Mouse (Mus musculus): ENCODE results near the gene Wnt10b. TPM values are rescaled to one million over a fixed set of nuclear protein-coding genes. Genes with fewer than 3 reads are reported as not detected.
A peak's percentile ranks its signal among the peaks of the same experiment; 100 is the strongest.

The Wnt10b gene
- polyA plus RNA-seq, 1 experiment from 2014 or later = 0.11 TPM

DNA sequence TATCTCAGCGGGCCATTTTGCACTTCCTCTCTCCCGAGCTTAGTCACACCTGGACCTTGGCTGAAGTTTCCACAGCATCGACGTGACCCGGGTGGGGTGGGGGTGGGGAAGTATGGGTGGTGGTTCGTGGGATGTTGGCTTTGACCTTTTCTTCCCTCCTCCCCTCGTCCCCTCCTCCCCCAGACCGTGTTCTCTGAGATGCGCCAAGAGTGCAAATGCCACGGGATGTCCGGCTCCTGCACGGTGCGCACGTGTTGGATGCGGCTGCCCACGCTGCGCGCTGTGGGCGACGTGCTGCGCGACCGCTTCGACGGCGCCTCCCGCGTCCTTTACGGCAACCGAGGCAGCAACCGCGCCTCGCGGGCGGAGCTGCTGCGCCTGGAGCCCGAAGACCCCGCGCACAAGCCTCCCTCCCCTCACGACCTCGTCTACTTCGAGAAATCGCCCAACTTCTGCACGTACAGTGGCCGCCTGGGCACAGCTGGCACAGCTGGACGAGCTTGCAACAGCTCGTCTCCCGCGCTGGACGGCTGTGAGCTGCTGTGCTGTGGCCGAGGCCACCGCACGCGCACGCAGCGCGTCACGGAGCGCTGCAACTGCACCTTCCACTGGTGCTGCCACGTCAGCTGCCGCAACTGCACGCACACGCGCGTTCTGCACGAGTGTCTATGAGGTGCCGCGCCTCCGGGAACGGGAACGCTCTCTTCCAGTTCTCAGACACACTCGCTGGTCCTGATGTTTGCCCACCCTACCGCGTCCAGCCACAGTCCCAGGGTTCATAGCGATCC is 14.5 kb upstream of the Wnt10b start:
- Histone ChIP-seq H3K36me3 (ENCODE audit: control insufficient read depth, insufficient read depth, low read length) (no peaks in the 10 kb centered on the region), H3K9me3 (ENCODE audit: control insufficient read depth, low read length) (no peaks in the 10 kb centered on the region), H3K9ac (ENCODE audit: low read length) (no peak overlapping the region), H3K27me3 (ENCODE audit: control insufficient read depth, insufficient read depth, low read length) (peaks cover 39% of the 10 kb centered on the region), H3K4me2 (replicated peaks; ENCODE audit: low read depth) (peak overlapping the region; percentile 20; the same call in 1 of the 2 replicates), H3K27ac (replicated peaks) (no peak overlapping the region), H3K4me1 (replicated peaks; ENCODE audit: control insufficient read depth, insufficient read depth) (no peaks in the 10 kb centered on the region), H3K4me3 (ENCODE audit: low read depth, low read length) (peak overlapping the region; percentile 30)
- ATAC-seq (ENCODE audit: low FRiP score, low TSS enrichment) = 0 out of 2 replicates have a peak, but pooled peaks have one; percentile 13
- TF ChIP-seq CTCF (IDR thresholded peaks at IDR 0.05; ENCODE audit: low read depth) (no peak), EP300 (optimal IDR thresholded peaks at IDR 0.05) (no peak)
- under 1% methylated on average over 74 of the region's 75 CpGs for WGBS
- DNase-seq (ENCODE audit: low spot score) = no peak

DNA sequence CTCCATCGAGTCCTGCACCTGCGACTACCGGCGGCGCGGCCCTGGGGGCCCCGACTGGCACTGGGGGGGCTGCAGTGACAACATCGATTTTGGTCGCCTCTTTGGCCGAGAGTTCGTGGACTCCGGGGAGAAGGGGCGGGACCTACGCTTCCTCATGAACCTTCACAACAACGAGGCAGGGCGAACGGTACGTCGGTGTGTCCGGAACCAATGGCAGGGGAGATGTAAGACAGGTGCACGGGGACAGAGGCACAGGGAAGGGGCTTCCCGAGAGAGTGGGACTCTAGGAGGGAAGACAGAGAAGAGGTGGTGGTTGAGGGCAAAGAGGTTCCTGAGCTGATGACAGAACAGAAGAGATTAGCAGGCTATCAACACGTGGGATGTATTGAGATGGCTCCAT is 13.8 kb upstream of the Wnt10b start:
- ATAC-seq (ENCODE audit: low FRiP score, low TSS enrichment) = no peak
- H3K4me2 ChIP-seq (replicated peaks; ENCODE audit: low read depth) = no peak overlapping the region
- H3K4me1 ChIP-seq (replicated peaks; ENCODE audit: control insufficient read depth, insufficient read depth) = no peaks in the 10 kb centered on the region
- peak overlapping the region; percentile 30; the same call in 1 of the 2 replicates for H3K4me3 ChIP-seq (ENCODE audit: low read depth, low read length)
- no peaks in the 10 kb centered on the region for H3K9me3 ChIP-seq (ENCODE audit: control insufficient read depth, low read length)
- H3K9ac ChIP-seq (ENCODE audit: low read length) = no peak overlapping the region
- TF ChIP-seq CTCF (IDR thresholded peaks at IDR 0.05; ENCODE audit: low read depth) = no peak
- TF ChIP-seq EP300 (optimal IDR thresholded peaks at IDR 0.05) = no peak
- H3K36me3 ChIP-seq (ENCODE audit: control insufficient read depth, insufficient read depth, low read length) = no peaks in the 10 kb centered on the region
- H3K27me3 ChIP-seq (ENCODE audit: control insufficient read depth, insufficient read depth, low read length) = peaks cover 38% of the 10 kb centered on the region
- DNase-seq (ENCODE audit: low spot score) = no peak
- WGBS = 2% methylated on average over 23 of the region's 23 CpGs
- no peak overlapping the region for H3K27ac ChIP-seq (replicated peaks)

DNA sequence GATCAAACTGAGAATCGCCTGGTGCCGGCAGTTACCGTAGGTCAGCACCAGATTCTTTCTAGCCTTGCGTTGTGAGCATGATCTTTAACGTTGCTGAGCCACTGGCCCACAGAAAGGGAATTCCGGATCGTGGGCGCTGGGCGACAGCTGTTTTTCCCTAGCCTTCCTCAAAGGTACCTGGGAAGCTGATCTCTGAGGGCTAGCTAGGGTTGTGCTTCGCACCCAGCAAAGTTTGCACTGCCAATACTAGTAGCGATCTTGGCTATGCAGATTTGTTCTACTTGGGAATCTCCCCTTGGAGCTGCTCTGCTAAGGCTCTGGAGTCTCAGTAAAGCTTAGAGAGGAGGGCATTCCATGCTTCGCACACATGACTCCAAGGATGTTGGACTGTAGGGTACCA is 13.3 kb upstream of the Wnt10b start:
- H3K4me3 ChIP-seq (ENCODE audit: low read depth, low read length) = peak overlapping the region; percentile 30

DNA sequence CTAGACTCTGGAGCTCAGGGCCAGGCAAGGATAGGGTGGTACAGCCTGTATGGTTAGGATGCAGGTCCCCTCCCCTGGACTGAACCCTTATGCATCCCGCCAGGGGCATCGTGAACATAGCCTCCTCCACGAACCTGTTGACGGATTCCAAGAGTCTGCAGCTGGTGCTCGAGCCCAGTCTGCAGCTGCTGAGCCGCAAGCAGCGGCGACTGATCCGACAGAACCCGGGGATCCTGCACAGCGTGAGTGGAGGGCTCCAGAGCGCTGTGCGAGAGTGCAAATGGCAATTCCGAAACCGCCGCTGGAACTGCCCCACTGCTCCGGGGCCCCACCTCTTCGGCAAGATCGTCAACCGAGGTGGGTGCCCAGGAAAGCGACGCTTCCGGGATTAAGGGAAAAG is 12.8 kb upstream of the Wnt10b start:
- no peak overlapping the region; the same call in 1 of the 2 replicates for H3K9ac ChIP-seq (ENCODE audit: low read length)
- no peaks in the 10 kb centered on the region for H3K4me1 ChIP-seq (replicated peaks; ENCODE audit: control insufficient read depth, insufficient read depth)
- ATAC-seq (ENCODE audit: low FRiP score, low TSS enrichment) = no peak

More for the DNA sequence above, 13.3 kb upstream of the Wnt10b start:
- Histone ChIP-seq H3K9ac (ENCODE audit: low read length) (no peak overlapping the region; the same call in 1 of the 2 replicates), H3K4me2 (replicated peaks; ENCODE audit: low read depth) (peak overlapping the region; percentile 45), H3K27me3 (ENCODE audit: control insufficient read depth, insufficient read depth, low read length) (peaks cover 35% of the 10 kb centered on the region), H3K4me1 (replicated peaks; ENCODE audit: control insufficient read depth, insufficient read depth) (no peaks in the 10 kb centered on the region), H3K27ac (replicated peaks) (no peak overlapping the region), H3K36me3 (ENCODE audit: control insufficient read depth, insufficient read depth, low read length) (no peaks in the 10 kb centered on the region), H3K9me3 (ENCODE audit: control insufficient read depth, low read length) (no peaks in the 10 kb centered on the region)
- ATAC-seq (ENCODE audit: low FRiP score, low TSS enrichment) (no peak), DNase-seq (ENCODE audit: low spot score) (no peak)
- WGBS = 2% methylated on average over 12 of the region's 12 CpGs
- TF ChIP-seq EP300 (optimal IDR thresholded peaks at IDR 0.05) (no peak), CTCF (IDR thresholded peaks at IDR 0.05; ENCODE audit: low read depth) (no peak)

DNA sequence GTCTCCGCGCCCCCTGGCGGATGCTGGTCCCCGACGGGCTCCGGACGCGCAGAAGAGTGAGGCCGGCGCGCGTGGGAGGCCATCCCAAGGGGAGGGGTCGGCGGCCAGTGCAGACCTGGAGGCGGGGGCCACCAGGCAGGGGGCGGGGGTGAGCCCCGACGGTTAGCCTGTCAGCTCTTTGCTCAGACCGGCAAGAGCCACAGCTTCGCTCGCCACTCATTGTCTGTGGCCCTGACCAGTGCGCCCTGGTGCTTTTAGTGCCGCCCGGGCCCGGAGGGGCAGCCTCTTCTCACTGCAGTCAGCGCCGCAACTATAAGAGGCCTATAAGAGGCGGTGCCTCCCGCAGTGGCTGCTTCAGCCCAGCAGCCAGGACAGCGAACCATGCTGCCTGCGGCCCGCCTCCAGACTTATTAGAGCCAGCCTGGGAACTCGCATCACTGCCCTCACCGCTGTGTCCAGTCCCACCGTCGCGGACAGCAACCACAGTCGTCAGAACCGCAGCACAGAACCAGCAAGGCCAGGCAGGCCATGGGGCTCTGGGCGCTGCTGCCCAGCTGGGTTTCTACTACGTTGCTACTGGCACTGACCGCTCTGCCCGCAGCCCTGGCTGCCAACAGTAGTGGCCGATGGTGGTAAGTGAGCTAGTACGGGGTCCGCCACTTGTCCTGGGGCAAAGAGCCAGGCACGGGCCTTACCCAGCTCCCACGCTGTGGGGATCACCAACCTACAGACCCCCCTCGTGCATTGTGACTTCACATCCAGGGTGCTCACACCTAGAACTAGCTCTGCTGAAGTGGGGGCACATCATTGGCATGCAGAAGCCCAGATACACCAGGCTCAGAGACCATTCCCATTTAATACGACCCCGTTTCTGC is 11.9 kb upstream of the Wnt10b start, which contains the start of gene Wnt1:
Wnt1 (plus strand) TSS at position 197 of the 875 bp plus-strand sequence.
- ATAC-seq (ENCODE audit: low FRiP score, low TSS enrichment) (peak; percentile 16; the same call in 1 of the 2 replicates), DNase-seq (ENCODE audit: low spot score) (peak; percentile 68)
- Histone ChIP-seq H3K36me3 (ENCODE audit: control insufficient read depth, insufficient read depth, low read length) (no peaks in the 10 kb centered on the region), H3K27me3 (ENCODE audit: control insufficient read depth, insufficient read depth, low read length) (peaks cover 32% of the 10 kb centered on the region), H3K4me2 (replicated peaks; ENCODE audit: low read depth) (peak within 1 kb of the TSS; percentile 45), H3K4me3 (ENCODE audit: low read depth, low read length) (peak within 1 kb of the TSS; percentile 30), H3K9ac (ENCODE audit: low read length) (no peak within 1 kb of the TSS; the same call in 1 of the 2 replicates), H3K9me3 (ENCODE audit: control insufficient read depth, low read length) (no peaks in the 10 kb centered on the region), H3K27ac (replicated peaks) (no peak within 1 kb of the TSS), H3K4me1 (replicated peaks; ENCODE audit: control insufficient read depth, insufficient read depth) (no peaks in the 10 kb centered on the region)
- TF ChIP-seq CTCF (IDR thresholded peaks at IDR 0.05; ENCODE audit: low read depth) (peak; percentile 76), EP300 (optimal IDR thresholded peaks at IDR 0.05) (no peak)
- 4% methylated on average over 47 of the region's 51 CpGs for WGBS

More for the DNA sequence above, 12.8 kb upstream of the Wnt10b start:
- Histone ChIP-seq H3K36me3 (ENCODE audit: control insufficient read depth, insufficient read depth, low read length) (no peaks in the 10 kb centered on the region), H3K27ac (replicated peaks) (no peak overlapping the region), H3K4me3 (ENCODE audit: low read depth, low read length) (peak overlapping the region; percentile 30), H3K27me3 (ENCODE audit: control insufficient read depth, insufficient read depth, low read length) (peaks cover 32% of the 10 kb centered on the region), H3K9me3 (ENCODE audit: control insufficient read depth, low read length) (no peaks in the 10 kb centered on the region), H3K4me2 (replicated peaks; ENCODE audit: low read depth) (peak overlapping the region; percentile 45)
- under 1% methylated on average over 23 of the region's 23 CpGs for WGBS
- DNase-seq (ENCODE audit: low spot score) = no peak
- no peak for TF ChIP-seq EP300 (optimal IDR thresholded peaks at IDR 0.05)
- no peak for TF ChIP-seq CTCF (IDR thresholded peaks at IDR 0.05; ENCODE audit: low read depth)
